9 mouse cellular contexts compared by ENCODE assay signal in genomic region chr9:13302183-13302825, GRCm38 (mm10). TPM values are rescaled to one million over a fixed set of nuclear protein-coding genes. Genes with fewer than 3 reads are reported as not detected.
DNase-seq lines count a peak whose midpoint lies in the region; ATAC-seq and TF ChIP-seq lines count a peak whose summit lies in the region.
"Had no signal": no experiment of that assay in that cellular context is flagged by ENCODE, and none has a peak within 500 bp of the region (broad histone marks: within the 10 kb centered on the region; RNA-seq: fewer than 3 reads in every experiment).

No protein-coding gene starts in this region.

- H3K4me1 ChIP-seq in heart, embryonic 15.5 days (replicated peaks) = peaks cover 72% of the 10 kb centered on the region
- H3K4me1 ChIP-seq in lung, postnatal 0 days (ENCODE audit: insufficient read depth, low read depth, low read length) = peaks cover 47% of the 10 kb centered on the region
- H3K4me1 ChIP-seq in lung, adult 2 months (ENCODE audit: control insufficient read depth, insufficient read depth, low read length) = peaks cover 35% of the 10 kb centered on the region
- peaks cover 87% of the 10 kb centered on the region for H3K4me1 ChIP-seq in midbrain, embryonic 10.5 days
- peaks cover 54% of the 10 kb centered on the region for H3K4me1 ChIP-seq in stomach, embryonic 16.5 days (ENCODE audit: control insufficient read depth, insufficient read depth, low read length)

- peak overlapping the region; percentile 84; the same call in 1 of the 2 replicates for H3K27ac ChIP-seq in heart, embryonic 15.5 days
- H3K27ac ChIP-seq in lung, postnatal 0 days (ENCODE audit: low read length) = no peak overlapping the region
- H3K27ac ChIP-seq in midbrain, embryonic 10.5 days (replicated peaks) = peak overlapping the region; percentile 65; the same call in 1 of the 2 replicates
- no peak overlapping the region for H3K27ac ChIP-seq in stomach, embryonic 16.5 days (ENCODE audit: low read length)

- no peak for ATAC-seq in heart, embryonic 15.5 days (replicated peaks; ENCODE audit: insufficient number of reproducible peaks, insufficient read depth, low FRiP score, low read depth)
- no peak for ATAC-seq in lung, postnatal 0 days
- ATAC-seq in stomach, embryonic 16.5 days (ENCODE audit: insufficient read depth, low FRiP score) = no peak

- no peak for TF ChIP-seq EP300 in lung, postnatal 0 days (IDR thresholded peaks at IDR 0.05)

- H3K9me3 ChIP-seq in heart, embryonic 15.5 days (replicated peaks) = no peaks in the 10 kb centered on the region
- H3K9me3 ChIP-seq in lung, postnatal 0 days (ENCODE audit: low read length) = no peaks in the 10 kb centered on the region
- H3K9me3 ChIP-seq in midbrain, embryonic 10.5 days (replicated peaks) = no peaks in the 10 kb centered on the region
- no peaks in the 10 kb centered on the region for H3K9me3 ChIP-seq in stomach, embryonic 16.5 days (replicated peaks; ENCODE audit: control insufficient read depth, low read length)
- H3K9me3 ChIP-seq: G1E had no signal

- peak overlapping the region; percentile 90 for H3K4me2 ChIP-seq in heart, embryonic 15.5 days
- H3K4me2 ChIP-seq in lung, postnatal 0 days (replicated peaks; ENCODE audit: low read depth, low read length) = peak overlapping the region; percentile 75; the same call in 1 of the 2 replicates
- H3K4me2 ChIP-seq in stomach, embryonic 16.5 days (ENCODE audit: low read depth, low read length) = peak overlapping the region; percentile 17

- WGBS in heart, embryonic 15.5 days = 53% methylated on average over 6 of the region's 6 CpGs
- WGBS in lung, postnatal 0 days = 36% methylated on average over 6 of the region's 6 CpGs
- 35% methylated on average over 6 of the region's 6 CpGs for WGBS in lung, adult 2 months
- WGBS in midbrain, embryonic 10.5 days = 68% methylated on average over 6 of the region's 6 CpGs
- 32% methylated on average over 6 of the region's 6 CpGs for WGBS in stomach, embryonic 16.5 days

- H3K4me3 ChIP-seq in heart, embryonic 15.5 days = no peak overlapping the region
- no peak overlapping the region for H3K4me3 ChIP-seq in lung, postnatal 0 days (ENCODE audit: low read depth, low read length)
- H3K4me3 ChIP-seq in lung, adult 2 months (replicated peaks; ENCODE audit: extremely low read depth, low read depth, low read length) = no peak overlapping the region
- peak overlapping the region; percentile 76; the same call in 1 of the 2 replicates for H3K4me3 ChIP-seq in midbrain, embryonic 10.5 days
- H3K4me3 ChIP-seq in stomach, embryonic 16.5 days (replicated peaks; ENCODE audit: low read length) = no peak overlapping the region

- TF ChIP-seq CTCF in lung, postnatal 0 days (IDR thresholded peaks at IDR 0.05) = no peak
- TF ChIP-seq CTCF in lung, adult 2 months (IDR thresholded peaks at IDR 0.05; ENCODE audit: insufficient read depth, low read length) = no peak

- TF ChIP-seq POLR2A in lung, adult 2 months (IDR thresholded peaks at IDR 0.05; ENCODE audit: borderline replicate concordance, extremely low read depth, low read depth, low read length) = no peak

- intact Hi-C loops in heart, postnatal 25 days (cut with DNase I) = no loop called here

- no peaks in the 10 kb centered on the region for H3K27me3 ChIP-seq in heart, embryonic 15.5 days
- no peaks in the 10 kb centered on the region for H3K27me3 ChIP-seq in lung, postnatal 0 days (replicated peaks; ENCODE audit: insufficient read depth, low read length)
- peaks cover 24% of the 10 kb centered on the region for H3K27me3 ChIP-seq in midbrain, embryonic 10.5 days (ENCODE audit: low read depth, poor library complexity, severe bottlenecking)
- H3K27me3 ChIP-seq in stomach, embryonic 16.5 days (ENCODE audit: control insufficient read depth, insufficient read depth, low read length) = no peaks in the 10 kb centered on the region

- DNase-seq in heart, postnatal 25 days (ENCODE audit: low spot score) = no peak
- DNase-seq in lung, postnatal 0 days (ENCODE audit: low spot score) = no peak
- DNase-seq in lung, adult 2 months = no peak
- no peak for DNase-seq in midbrain, embryonic 10.5 days (ENCODE audit: low spot score)
- no peak for DNase-seq in spleen, postnatal 14 days (ENCODE audit: low spot score in 2 of 2)
- DNase-seq: kidney, adult 11 months had no signal

- 0 out of 2 replicates have a peak overlapping the region, but pooled peaks have one; percentile 19 for H3K9ac ChIP-seq in heart, embryonic 15.5 days
- no peak overlapping the region for H3K9ac ChIP-seq in lung, postnatal 0 days (replicated peaks; ENCODE audit: low read depth)
- H3K9ac ChIP-seq in stomach, embryonic 16.5 days (ENCODE audit: low read length) = no peak overlapping the region

- H3K36me3 ChIP-seq in heart, embryonic 15.5 days = no peaks in the 10 kb centered on the region
- H3K36me3 ChIP-seq in lung, postnatal 0 days (ENCODE audit: insufficient read depth, low read length) = no peaks in the 10 kb centered on the region
- no peaks in the 10 kb centered on the region for H3K36me3 ChIP-seq in midbrain, embryonic 10.5 days
- no peaks in the 10 kb centered on the region for H3K36me3 ChIP-seq in stomach, embryonic 16.5 days (ENCODE audit: control insufficient read depth, insufficient read depth, low read length)

RNA-seq across cellular contexts. Expression of gene Maml2, which starts 4.5 kb away (rescaled TPM):
- 9.5 and 10.1 TPM in 2 replicates for polyA plus RNA-seq in heart, embryonic 15.5 days (2015; fragmentation: Nextera tagmentation; extraction: Ambion mirVana)
- 1 to 10 TPM; 5.0 to 6.4 TPM for total RNA-seq in heart, postnatal 25 days (2021)
- 15.1 and 15.9 TPM in 2 replicates for polyA plus RNA-seq in lung, postnatal 0 days (2015; fragmentation: Nextera tagmentation; extraction: Ambion mirVana)
- polyA plus RNA-seq in lung, adult 2 months (2012; rRNA removed) = 16.7 and 17.1 TPM in 2 replicates
- polyA plus RNA-seq in midbrain, embryonic 10.5 days (2016; fragmentation: Nextera tagmentation; extraction: Ambion mirVana) = 8.6 and 11.5 TPM in 2 replicates
- 8.9 and 9.6 TPM in 2 replicates for polyA plus RNA-seq in stomach, embryonic 16.5 days (2015; fragmentation: Nextera tagmentation; extraction: Ambion mirVana)

RNA-seq across cellular contexts. Expression of gene Ccdc82, which starts 55.5 kb away (rescaled TPM):
- 7.4 and 7.6 TPM in 2 replicates for polyA plus RNA-seq in heart, embryonic 15.5 days (2015; fragmentation: Nextera tagmentation; extraction: Ambion mirVana)
- total RNA-seq in heart, postnatal 25 days (2021) = 1 to 10 TPM; 6.7 to 8.0 TPM
- polyA plus RNA-seq in lung, postnatal 0 days (2015; fragmentation: Nextera tagmentation; extraction: Ambion mirVana) = 7.4 and 9.3 TPM in 2 replicates
- polyA plus RNA-seq in lung, adult 2 months (2012; rRNA removed) = 10.7 and 17.8 TPM in 2 replicates
- 9.1 and 11.7 TPM in 2 replicates for polyA plus RNA-seq in midbrain, embryonic 10.5 days (2016; fragmentation: Nextera tagmentation; extraction: Ambion mirVana)
- 11.4 and 13.7 TPM in 2 replicates for polyA plus RNA-seq in stomach, embryonic 16.5 days (2015; fragmentation: Nextera tagmentation; extraction: Ambion mirVana)

RNA-seq across cellular contexts. Expression of gene Jrkl, which starts 56.7 kb away (rescaled TPM):
- 7.6 and 8.7 TPM in 2 replicates for polyA plus RNA-seq in heart, embryonic 15.5 days (2015; fragmentation: Nextera tagmentation; extraction: Ambion mirVana)
- 1 to 10 TPM; 6.5 to 7.0 TPM for total RNA-seq in heart, postnatal 25 days (2021)
- polyA plus RNA-seq in lung, postnatal 0 days (2015; fragmentation: Nextera tagmentation; extraction: Ambion mirVana) = 7.8 and 9.2 TPM in 2 replicates
- 0.43 and 1.2 TPM in 2 replicates for polyA plus RNA-seq in lung, adult 2 months (2012; rRNA removed)
- 7.6 and 9.1 TPM in 2 replicates for polyA plus RNA-seq in midbrain, embryonic 10.5 days (2016; fragmentation: Nextera tagmentation; extraction: Ambion mirVana)
- 9.7 and 12.5 TPM in 2 replicates for polyA plus RNA-seq in stomach, embryonic 16.5 days (2015; fragmentation: Nextera tagmentation; extraction: Ambion mirVana)

Comparison
In these comparisons a context has a peak if more than half of its experiments do, and no peak if none do; other contexts are left out.
1. H3K27ac ChIP-seq: peak in heart, embryonic 15.5 days (single experiment) and midbrain, embryonic 10.5 days (single experiment); none in lung, postnatal 0 days (single experiment) and stomach, embryonic 16.5 days (single experiment).
2. H3K4me2 ChIP-seq: peak in every context shown above with its lines; median percentile 90 in heart, embryonic 15.5 days; 75 in lung, postnatal 0 days; 17 in stomach, embryonic 16.5 days.